Mouse (Mus musculus): ENCODE data around the gene Sdr39u1.

The Sdr39u1 gene

DNA sequence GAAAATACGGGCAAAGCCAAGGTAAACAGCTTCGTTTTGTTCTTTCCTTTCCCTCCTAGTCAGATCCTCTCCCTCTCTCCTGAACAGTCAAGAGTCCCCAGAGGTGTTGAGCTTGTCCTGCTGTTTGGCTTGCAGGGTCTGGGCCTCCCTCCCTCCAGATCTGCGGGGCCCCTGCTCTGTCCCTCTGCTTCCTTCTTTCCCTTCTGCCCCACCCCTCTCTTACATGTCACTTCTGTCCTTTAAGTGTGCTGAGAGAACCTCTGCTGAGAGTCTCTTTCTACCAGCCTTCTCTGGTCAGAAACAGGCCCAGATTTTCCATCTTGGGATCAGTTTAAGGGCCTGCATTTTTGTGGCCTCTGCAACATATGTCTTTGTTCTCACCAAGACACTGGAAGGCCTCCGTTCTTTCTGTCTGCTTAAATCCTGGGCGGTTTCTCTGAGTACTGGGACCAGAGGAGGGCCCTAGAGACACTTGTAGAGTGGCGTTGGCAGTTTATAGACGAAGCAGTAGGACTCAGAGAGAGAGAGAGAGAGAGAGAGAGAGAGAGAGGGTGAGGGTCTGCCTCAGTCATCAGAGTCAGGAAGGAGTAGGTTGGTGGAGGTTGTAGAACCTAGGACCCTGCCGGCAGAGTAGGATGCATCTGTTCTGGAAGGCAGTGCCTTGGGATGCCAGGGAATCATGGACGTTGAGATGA, 45.5 kb downstream of the Sdr39u1 start:
- DNase-seq (ENCODE audit: low spot score in 2 of 2): no peak

DNA sequence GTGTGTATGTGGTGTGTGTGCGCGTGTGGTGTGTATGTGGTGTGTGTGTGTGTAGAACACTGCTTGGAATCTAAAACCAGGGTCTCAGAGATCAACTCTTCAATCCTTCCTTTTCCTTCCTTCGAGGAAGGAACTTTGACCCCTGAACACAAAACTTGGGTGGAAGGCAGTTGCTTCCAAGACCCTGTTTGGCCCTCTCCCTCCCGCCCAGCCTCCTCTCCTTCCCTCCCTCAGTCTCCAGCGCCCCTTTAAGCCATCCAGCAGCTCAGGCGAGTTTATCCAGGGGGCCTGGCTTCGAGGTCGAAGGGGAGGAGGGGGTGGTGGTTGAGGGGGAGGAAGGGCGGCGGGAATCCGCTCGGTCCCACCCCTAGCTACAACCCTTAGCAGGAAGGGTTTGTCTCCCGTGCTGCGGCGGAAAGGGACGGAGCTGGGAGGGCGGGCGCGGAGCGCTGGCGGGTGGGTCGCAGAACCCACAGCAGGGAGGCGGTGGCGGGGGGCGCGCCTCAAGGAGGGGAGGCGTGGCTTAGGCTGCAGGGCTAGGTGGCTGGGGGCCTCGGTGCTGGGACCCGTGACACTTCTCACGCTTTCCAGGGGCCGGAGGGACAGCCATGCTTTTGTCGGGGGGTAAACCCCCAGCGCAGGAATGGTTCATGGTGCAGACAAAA, 46.3 kb downstream of the Sdr39u1 start, which contains the start of gene Nynrin:
TSS of gene Nynrin (plus strand) at position 390 of the 665 bp plus-strand sequence.
- no peak for DNase-seq (ENCODE audit: low spot score in 2 of 2)

DNA sequence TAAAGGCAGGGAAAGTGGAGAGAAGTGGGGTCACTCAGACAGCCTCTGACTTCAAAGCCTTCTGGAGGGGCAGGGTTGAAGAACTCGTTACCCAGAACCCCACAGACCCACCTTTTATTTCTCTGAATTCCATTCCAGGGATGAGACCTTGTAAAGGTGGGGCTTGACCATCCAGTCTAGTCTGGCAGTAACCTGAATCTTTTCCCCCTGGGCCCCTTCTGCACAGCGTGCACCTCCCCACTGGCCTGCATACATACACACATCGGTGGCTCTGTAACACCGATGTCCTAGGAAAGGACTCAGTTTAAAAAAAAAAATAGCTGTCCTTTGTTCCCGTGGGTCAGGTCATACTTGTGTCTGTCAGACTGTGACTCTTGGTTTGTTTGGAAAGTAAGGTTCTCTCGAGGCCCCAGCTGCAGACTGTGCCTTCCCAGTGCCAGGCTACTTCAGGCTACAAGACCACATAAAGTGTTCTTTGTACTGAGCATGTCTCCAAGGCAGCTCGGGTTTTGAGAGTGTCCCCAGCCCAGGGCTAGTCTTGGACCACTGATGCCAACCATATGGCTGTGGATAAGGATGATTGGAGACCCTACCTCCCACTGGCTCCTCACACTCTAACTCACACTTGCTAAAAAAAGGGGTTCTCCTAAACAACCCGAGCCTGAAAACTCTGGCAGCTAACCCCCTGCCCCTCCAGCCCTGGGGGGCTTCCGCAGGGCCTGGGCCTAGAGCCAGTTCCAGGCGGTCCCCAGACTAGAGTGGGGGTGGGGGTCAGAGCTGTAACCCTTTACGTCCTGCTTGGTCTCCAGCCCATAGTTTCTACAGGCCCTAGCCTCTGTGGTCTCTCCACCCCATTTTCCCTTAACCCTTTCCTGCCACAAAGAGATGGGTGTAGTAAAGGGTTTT, 47.2 kb downstream of the Sdr39u1 start:
- no peak for DNase-seq (ENCODE audit: low spot score in 2 of 2)

DNA sequence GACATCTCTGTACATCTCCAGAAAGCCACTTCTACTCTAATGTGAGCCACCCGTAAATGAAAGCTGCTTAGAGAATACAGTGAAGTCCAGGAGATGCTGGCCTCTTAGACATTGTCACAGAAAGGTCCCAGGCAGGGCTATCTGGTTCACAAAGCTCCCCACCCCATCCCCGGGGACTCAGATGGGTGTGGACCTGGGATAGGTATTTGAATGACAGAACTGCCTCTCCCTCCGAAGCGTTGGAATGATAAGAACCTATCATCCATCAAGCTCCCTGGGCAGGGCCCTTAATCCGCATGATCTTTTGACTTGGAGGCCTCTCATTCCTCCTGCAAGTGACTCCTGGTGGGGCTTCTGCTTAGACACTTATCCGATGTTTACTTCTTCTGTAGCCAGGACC, 49.2 kb downstream of the Sdr39u1 start:
- DNase-seq (ENCODE audit: low spot score in 2 of 2): no peak

Measured in natural killer cell, adult 2 months (primary cell).